Mouse (Mus musculus) CH12.LX (cell line): ENCODE measurements around the gene Fam187a.

Experiments
- CTCF ChIP-seq, 2 experiments: IDR thresholded peaks in 1 of 2; conservative IDR thresholded peaks in 1 of 2; 2 replicates each; pipeline ENCODE4 v1.5.1; 2011 to 2012; ENCODE audit warnings: low read depth in 2 of 2, low read length in 2 of 2, improper control_type of control experiment in 1 of 2, inconsistent platforms in 1 of 2, mild to moderate bottlenecking in 1 of 2, moderate library complexity in 1 of 2
- E2F4 ChIP-seq: IDR thresholded peaks from 2 replicates; pipeline ENCODE4 v1.6.1; 2011; ENCODE audit warnings: low read depth, low read length, improper control_type of control experiment; ENCODE audit not compliant: insufficient replicate concordance
- ELF1 ChIP-seq: IDR thresholded peaks from 2 replicates; pipeline ENCODE4 v1.6.1; 2014; ENCODE audit warnings: low read depth, mild to moderate bottlenecking, inconsistent platforms, low read length, improper control_type of control experiment
- EP300 ChIP-seq: IDR thresholded peaks from 2 replicates; pipeline ENCODE4 v1.6.1; 2011; ENCODE audit warnings: low read length, improper control_type of control experiment
- MAFK ChIP-seq: IDR thresholded peaks from 2 replicates; pipeline ENCODE4 v1.6.1; 2011; ENCODE audit warnings: low read length, improper control_type of control experiment; ENCODE audit not compliant: insufficient replicate concordance
- MYC ChIP-seq: IDR thresholded peaks from 2 replicates; pipeline ENCODE4 v1.6.1; 2011; ENCODE audit warnings: low read depth, mild to moderate bottlenecking, improper control_type of control experiment, low read length
- PAX5 ChIP-seq: IDR thresholded peaks from 2 replicates; pipeline ENCODE4 v1.6.1; 2012; ENCODE audit warnings: low read length, inconsistent platforms, mixed read lengths
- POLR2A ChIP-seq: IDR thresholded peaks from 2 replicates; pipeline ENCODE4 v1.6.1; 2011; ENCODE audit warnings: low read depth, mild to moderate bottlenecking, improper control_type of control experiment, low read length
- RCOR1 ChIP-seq: conservative IDR thresholded peaks from 2 replicates; pipeline ENCODE4 v1.6.1; 2012; ENCODE audit warnings: low read depth, mild to moderate bottlenecking, inconsistent platforms, low read length, improper control_type of control experiment
- SIN3A ChIP-seq: IDR thresholded peaks from 2 replicates; pipeline ENCODE4 v1.6.1; 2012; ENCODE audit warnings: low read length, improper control_type of control experiment, inconsistent platforms
- UBTF ChIP-seq: IDR thresholded peaks from 2 replicates; pipeline ENCODE4 v1.6.1; 2012; ENCODE audit warnings: low read depth, mild to moderate bottlenecking, inconsistent platforms, low read length, improper control_type of control experiment, moderate library complexity
- USF2 ChIP-seq: conservative IDR thresholded peaks from 2 replicates; pipeline ENCODE4 v1.6.1; 2011; ENCODE audit warnings: low read depth, low read length, improper control_type of control experiment

DNA sequence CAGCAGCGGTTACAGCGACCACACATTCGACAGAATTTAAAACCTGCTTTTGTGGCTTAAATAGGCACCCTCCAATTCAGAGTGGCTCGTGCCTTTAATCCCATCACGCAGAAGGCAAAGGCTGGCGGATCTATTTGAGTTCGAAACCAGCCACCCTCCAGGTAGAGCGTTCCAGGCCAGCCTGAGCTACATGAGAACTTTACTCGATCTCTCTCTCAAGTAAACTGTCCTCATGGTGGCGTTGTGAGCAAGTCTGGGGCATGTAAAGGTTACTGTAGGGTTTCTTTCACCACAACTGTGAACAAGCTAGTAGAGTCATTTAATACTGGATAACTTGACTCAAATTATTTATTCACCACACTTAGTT, 40.4 kb downstream of the Fam187a start:
- TF ChIP-seq EP300 (no peak), CTCF (conservative IDR thresholded peaks at IDR 0.05 in 1 of 2, IDR thresholded peaks at IDR 0.05 in 1 of 2; ENCODE audit: low read depth in 2 of 2, low read length in 2 of 2) (peak in 1 of 2 experiments; percentile 75; a peak in 3 of 4 replicates), POLR2A (no peak), E2F4 (no peak), SIN3A (no peak), MAFK (0 out of 2 replicates have a peak, but pooled peaks have one; percentile 49), PAX5 (no peak), USF2 (no peak), ELF1 (no peak), UBTF (peak; percentile 75; the same call in 1 of the 2 replicates), RCOR1 (peak; percentile 76), MYC (peak; percentile 74; the same call in 1 of the 2 replicates)
